Mouse (Mus musculus) intestine, embryonic 14.5 days (tissue): ENCODE data around the gene Nup188. TPM values are rescaled to one million over a fixed set of nuclear protein-coding genes. Genes with fewer than 3 reads are reported as not detected.

ENCODE experiments used
- ATAC-seq: fragments of 200-750 bp; cut with Nextera tagmentation; replicated peaks from 2 replicates; pipeline ENCODE4 v1.8.0; 2017; ENCODE audit warnings: low read depth, moderate number of reproducible peaks, moderate TSS enrichment, moderate library complexity; ENCODE audit not compliant: low FRiP score, low TSS enrichment
- DNase-seq: peaks from one replicate; pipeline ENCODE4 v3.0.0-alpha.2; 2018; ENCODE audit warnings: low spot score
- H3K27ac ChIP-seq: fragments of 300-500 bp; sonication (generic); 2 replicates; pipeline ENCODE4 v1.5.1; 2014; ENCODE audit warnings: low read depth, mild to moderate bottlenecking, control low read depth
- H3K27me3 ChIP-seq: fragments of 300-500 bp; sonication (generic); replicated peaks from 2 replicates; pipeline ENCODE4 v1.6.1; 2014; ENCODE audit warnings: low read length, control low read depth; ENCODE audit not compliant: control insufficient read depth, insufficient read depth
- H3K36me3 ChIP-seq: fragments of 300-500 bp; sonication (generic); 2 replicates; pipeline ENCODE4 v1.6.1; 2014; ENCODE audit warnings: low read length, control low read depth; ENCODE audit not compliant: control insufficient read depth, insufficient read depth
- H3K4me1 ChIP-seq: fragments of 300-500 bp; sonication (generic); replicated peaks from 2 replicates; pipeline ENCODE4 v1.6.1; 2014; ENCODE audit warnings: low read length, control low read depth, mixed read lengths; ENCODE audit not compliant: control insufficient read depth, insufficient read depth
- H3K4me2 ChIP-seq: fragments of 300-500 bp; sonication (generic); 2 replicates; pipeline ENCODE4 v1.6.1; 2014; ENCODE audit warnings: low read length
- H3K4me3 ChIP-seq: fragments of 300-500 bp; sonication (generic); 2 replicates; pipeline ENCODE4 v1.5.1; 2014; ENCODE audit warnings: low read depth, low read length, control low read depth, mixed read lengths
- H3K9ac ChIP-seq: fragments of 300-500 bp; sonication (generic); 2 replicates; pipeline ENCODE4 v1.6.1; 2014; ENCODE audit warnings: mild to moderate bottlenecking, low read length
- H3K9me3 ChIP-seq: fragments of 300-500 bp; sonication (generic); 2 replicates; pipeline ENCODE4 v1.6.1; 2016; ENCODE audit warnings: low read length, control low read depth; ENCODE audit not compliant: control insufficient read depth
- WGBS: fragments of 180-500 bp; shearing (Covaris S2); extraction: QIAGEN DNeasy Blood & Tissue Kit; methylation state at CpG from one replicate; pipeline ENCODE4 v1.1.7; 2014; 5-methylcytosine and 5-hydroxymethylcytosine counted together
- polyA plus RNA-seq: library from polyadenylated mRNA; unstranded; fragments of >200 nt; fragmentation: Nextera tagmentation; extraction: Ambion mirVana; gene quantifications from 2 replicates; pipeline ENCODE4 v1.2.1, GENCODE M21; 2014

Nup188 gene
- polyA plus RNA-seq, 1 experiment from 2014 or later, result 45.2 TPM

DNA sequence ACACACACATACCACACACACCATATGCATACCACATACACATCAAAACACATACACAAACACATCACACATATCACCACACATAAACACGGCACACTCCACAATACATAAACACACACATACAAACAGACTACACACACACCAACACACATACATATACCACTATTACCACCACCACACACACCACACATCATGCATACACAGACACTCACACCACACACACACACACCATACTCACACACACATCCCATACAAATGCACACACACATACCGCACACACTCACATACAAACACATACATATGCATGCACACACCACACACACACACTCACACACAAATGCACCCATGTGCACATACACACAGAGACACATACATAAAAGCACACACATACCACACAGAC, 18.7 kb upstream of the Nup188 start:
- Histone ChIP-seq H3K9me3 (no peaks in the 10 kb centered on the region), H3K36me3 (peaks cover 20% of the 10 kb centered on the region), H3K9ac (no peak overlapping the region), H3K4me2 (no peak overlapping the region), H3K27me3 (no peaks in the 10 kb centered on the region), H3K4me3 (no peak overlapping the region), H3K4me1 (peaks cover 29% of the 10 kb centered on the region), H3K27ac (peak overlapping the region; percentile 79; the same call in 1 of the 2 replicates)
- DNase-seq, result no peak
- WGBS, result 91% methylated on average over 2 of the region's 2 CpGs
- ATAC-seq, result no peak

GRCm38 (mm10) chr2:30268371-30268770, 17.8 kb upstream of the Nup188 start:
- Histone ChIP-seq H3K9me3 (no peaks in the 10 kb centered on the region), H3K4me3 (no peak overlapping the region), H3K36me3 (peaks cover 13% of the 10 kb centered on the region), H3K4me1 (peaks cover 29% of the 10 kb centered on the region), H3K27ac (no peak overlapping the region), H3K4me2 (no peak overlapping the region), H3K27me3 (no peaks in the 10 kb centered on the region), H3K9ac (no peak overlapping the region)
- WGBS, result 59% methylated on average over 4 of the region's 4 CpGs
- ATAC-seq (no peak), DNase-seq (no peak)

- H3K4me3 ChIP-seq, result no peak overlapping the region
- H3K27me3 ChIP-seq, result no peaks in the 10 kb centered on the region
- H3K4me2 ChIP-seq, result no peak overlapping the region
- DNase-seq, result no peak
- no peaks in the 10 kb centered on the region for H3K9me3 ChIP-seq
- H3K36me3 ChIP-seq, result peaks cover 3% of the 10 kb centered on the region
- 87% methylated on average over 17 of the region's 17 CpGs for WGBS
- H3K4me1 ChIP-seq, result peaks cover 29% of the 10 kb centered on the region
- peak overlapping the region; percentile 54 for H3K27ac ChIP-seq
- H3K9ac ChIP-seq, result no peak overlapping the region
- no peak for ATAC-seq
Observed at GRCm38 (mm10) chr2:30269241-30269990, 16.8 kb upstream of the Nup188 start.

GRCm38 (mm10) chr2:30270134-30270533, 16.1 kb upstream of the Nup188 start:
- H3K4me1 ChIP-seq, result peaks cover 22% of the 10 kb centered on the region
- DNase-seq (peak; percentile 69), ATAC-seq (peak; percentile 91)
- no peak overlapping the region for H3K4me3 ChIP-seq
- H3K9me3 ChIP-seq, result no peaks in the 10 kb centered on the region
- H3K27ac ChIP-seq, result peak overlapping the region; percentile 54; the same call in 1 of the 2 replicates
- H3K36me3 ChIP-seq, result no peaks in the 10 kb centered on the region
- H3K27me3 ChIP-seq, result no peaks in the 10 kb centered on the region
- H3K9ac ChIP-seq, result no peak overlapping the region
- 10% methylated on average over 1 of the region's 1 CpGs for WGBS
- H3K4me2 ChIP-seq, result no peak overlapping the region

DNA sequence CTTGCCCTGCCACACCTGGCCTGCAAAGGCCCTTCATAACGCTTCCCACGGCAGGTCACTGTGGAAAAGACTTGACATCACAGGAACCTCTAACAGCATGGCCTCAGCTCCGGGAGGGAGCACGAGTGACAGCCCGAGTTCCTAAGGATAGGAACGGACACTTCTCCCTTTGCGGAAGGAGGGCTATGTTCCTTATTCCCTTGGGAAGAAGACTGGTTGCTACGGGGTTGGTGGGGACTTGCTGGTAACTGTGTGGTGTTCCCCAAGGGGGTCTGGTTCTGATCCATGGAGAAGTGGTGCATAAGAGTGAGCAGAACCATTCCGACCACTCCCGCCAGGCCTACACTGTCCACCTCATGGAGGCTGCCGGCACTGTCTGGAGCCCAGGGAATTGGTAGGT, 5.5 kb upstream of the Nup188 start, which contains the start of gene Gm28038:
Gm28038 (plus strand) TSS at position 301 of the 400 bp plus-strand sequence.
- no peaks in the 10 kb centered on the region for H3K27me3 ChIP-seq
- H3K4me3 ChIP-seq, result no peak within 1 kb of the TSS
- ATAC-seq (no peak), DNase-seq (no peak)
- WGBS, result 94% methylated on average over 11 of the region's 11 CpGs
- no peaks in the 10 kb centered on the region for H3K9me3 ChIP-seq
- peaks cover 10% of the 10 kb centered on the region for H3K4me1 ChIP-seq
- no peak within 1 kb of the TSS for H3K4me2 ChIP-seq
- no peaks in the 10 kb centered on the region for H3K36me3 ChIP-seq
- H3K27ac ChIP-seq, result no peak within 1 kb of the TSS
- H3K9ac ChIP-seq, result no peak within 1 kb of the TSS

- H3K9me3 ChIP-seq, result no peaks in the 10 kb centered on the region
- no peaks in the 10 kb centered on the region for H3K27me3 ChIP-seq
- no peak overlapping the region for H3K27ac ChIP-seq
- H3K4me1 ChIP-seq, result peaks cover 10% of the 10 kb centered on the region
- no peak overlapping the region for H3K4me2 ChIP-seq
- DNase-seq (no peak), ATAC-seq (no peak)
- 74% methylated on average over 3 of the region's 3 CpGs for WGBS
- H3K36me3 ChIP-seq, result no peaks in the 10 kb centered on the region
- H3K9ac ChIP-seq, result no peak overlapping the region
- no peak overlapping the region for H3K4me3 ChIP-seq
Observed at GRCm38 (mm10) chr2:30281651-30282050, 4.5 kb upstream of the Nup188 start.

DNA sequence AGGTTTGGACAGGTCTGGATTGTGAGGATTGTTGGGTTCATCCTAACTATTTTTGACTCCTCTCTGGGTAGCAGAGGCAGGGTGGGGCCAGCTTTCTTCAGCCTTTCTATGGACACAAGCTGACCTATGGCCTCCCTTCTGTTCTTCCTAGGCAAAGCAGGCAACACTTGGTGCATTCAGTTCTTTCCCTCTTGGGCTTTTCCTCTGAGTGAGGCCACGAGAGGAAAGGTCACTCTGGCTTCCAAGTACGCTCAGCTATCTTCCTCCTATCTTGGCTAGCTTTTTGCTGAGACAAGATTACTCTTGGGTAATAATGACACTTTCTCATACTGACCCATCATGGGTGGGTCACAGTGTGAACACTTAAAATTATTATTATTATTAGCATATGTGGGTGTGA, 3.0 kb upstream of the Nup188 start:
- Histone ChIP-seq H3K27ac (no peak overlapping the region), H3K9ac (no peak overlapping the region), H3K4me2 (no peak overlapping the region), H3K4me3 (no peak overlapping the region), H3K36me3 (no peaks in the 10 kb centered on the region), H3K4me1 (peaks cover 22% of the 10 kb centered on the region), H3K27me3 (no peaks in the 10 kb centered on the region), H3K9me3 (no peaks in the 10 kb centered on the region)
- no peak for ATAC-seq
- DNase-seq, result no peak
- WGBS, result 92% methylated on average over 2 of the region's 2 CpGs

DNA sequence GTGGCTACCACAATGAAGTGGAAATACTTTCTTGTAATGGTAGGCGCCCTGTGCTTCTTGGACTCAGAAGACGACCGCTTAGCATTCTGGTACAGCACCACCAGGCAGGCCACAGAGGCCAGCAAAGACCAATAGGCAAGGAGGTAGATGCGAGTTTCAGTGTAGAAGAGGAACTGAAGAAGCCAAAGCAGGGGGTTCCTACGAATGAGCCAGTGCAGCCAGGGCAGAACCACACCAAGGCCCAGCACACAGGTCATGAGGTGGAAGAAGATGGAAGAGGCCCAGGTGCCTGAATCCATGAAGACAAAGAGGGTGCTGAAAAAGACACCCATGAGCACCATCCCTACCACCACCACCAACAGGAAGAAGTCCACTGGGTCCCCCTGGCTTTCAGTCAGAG, 1.2 kb upstream of the Nup188 start:
- Histone ChIP-seq H3K4me3 (peak overlapping the region; percentile 100), H3K9ac (no peak overlapping the region), H3K36me3 (no peaks in the 10 kb centered on the region), H3K4me2 (peak overlapping the region; percentile 92), H3K27ac (no peak overlapping the region), H3K9me3 (no peaks in the 10 kb centered on the region), H3K4me1 (peaks cover 22% of the 10 kb centered on the region), H3K27me3 (no peaks in the 10 kb centered on the region)
- no peak for ATAC-seq
- no peak for DNase-seq
- WGBS, result 91% methylated on average over 5 of the region's 5 CpGs
